Mouse (Mus musculus) heart, postnatal 25 days (tissue): ENCODE measurements around the gene 9030025P20Rik. TPM values are rescaled to one million over a fixed set of nuclear protein-coding genes. Genes with fewer than 3 reads are reported as not detected.

Experiments
- total RNA-seq, 2 experiments: library from RNA; stranded (reverse); gene quantifications; 2 replicates each; pipeline ENCODE4 v1.2.3; 2021

The 9030025P20Rik gene
- total RNA-seq, 2 experiments from 2014 or later: 1.2 to 2.5 TPM

Other genes with a start within 250 kb of the 9030025P20Rik start
- gene Wdr27, start 35.3 kb upstream of the 9030025P20Rik start, total RNA-seq: 1 to 10 TPM in 1 of 2 experiments, under 1 TPM in 1; 0.70 to 1.3 TPM
- gene 1600012H06Rik, start 35.3 kb upstream of the 9030025P20Rik start, total RNA-seq: 10 to 100 TPM; 10.3 to 11.9 TPM
- 10 to 100 TPM; 45.1 to 45.4 TPM for gene Phf10, start 17.2 kb upstream of the 9030025P20Rik start, total RNA-seq
- gene Gm3417, start 322 bp downstream of the 9030025P20Rik start, total RNA-seq: not detected
- gene Gm3435, start 31.7 kb downstream of the 9030025P20Rik start, total RNA-seq: 1 to 10 TPM; 1.4 to 3.0 TPM
- 10 to 100 TPM; 20.9 to 21.2 TPM for gene Ermard, start 62.7 kb downstream of the 9030025P20Rik start, total RNA-seq
- gene Tcte3, start 63.0 kb downstream of the 9030025P20Rik start, total RNA-seq: not detected
- 1 to 10 TPM in 1 of 2 experiments, under 1 TPM in 1; 0.96 to 1.3 TPM for gene Gm3448, start 63.1 kb downstream of the 9030025P20Rik start, total RNA-seq